Mouse (Mus musculus) kidney, embryonic 16.5 days (tissue): Measurements from ENCODE around the gene Retreg1. TPM values are rescaled to one million over a fixed set of nuclear protein-coding genes. Genes with fewer than 3 reads are reported as not detected.

Source experiments
- ATAC-seq: fragments of 200-750 bp; cut with Nextera tagmentation; 2 replicates; pipeline ENCODE4 v1.8.0; 2017; ENCODE audit warnings: moderate TSS enrichment; ENCODE audit not compliant: low FRiP score, low TSS enrichment
- H3K27ac ChIP-seq: fragments of 300-500 bp; sonication (generic); 2 replicates; pipeline ENCODE4 v1.5.1; 2014; ENCODE audit warnings: low read length
- H3K27me3 ChIP-seq: fragments of 300-500 bp; sonication (generic); 2 replicates; pipeline ENCODE4 v1.6.1; 2014; ENCODE audit warnings: low read length, control low read depth, mixed read lengths; ENCODE audit not compliant: insufficient read depth
- H3K36me3 ChIP-seq: fragments of 300-500 bp; sonication (generic); 2 replicates; pipeline ENCODE4 v1.6.1; 2014; ENCODE audit warnings: low read length, control low read depth, mixed read lengths; ENCODE audit not compliant: insufficient read depth
- H3K4me1 ChIP-seq: fragments of 300-500 bp; sonication (generic); 2 replicates; pipeline ENCODE4 v1.6.1; 2014; ENCODE audit warnings: low read length, control low read depth, mixed read lengths; ENCODE audit not compliant: insufficient read depth
- H3K4me2 ChIP-seq: fragments of 300-500 bp; sonication (generic); replicated peaks from 2 replicates; pipeline ENCODE4 v1.6.1; 2014; ENCODE audit warnings: low read depth, low read length
- H3K4me3 ChIP-seq: fragments of 300-500 bp; sonication (generic); 2 replicates; pipeline ENCODE4 v1.5.1; 2014; ENCODE audit warnings: mild to moderate bottlenecking, low read length
- H3K9ac ChIP-seq: fragments of 300-500 bp; sonication (generic); replicated peaks from 2 replicates; pipeline ENCODE4 v1.6.1; 2014; ENCODE audit warnings: low read length
- H3K9me3 ChIP-seq: fragments of 300-500 bp; sonication (generic); 2 replicates; pipeline ENCODE4 v1.6.1; 2016; ENCODE audit warnings: low read length, control low read depth
- WGBS: fragments of 180-500 bp; shearing (Covaris S2); extraction: QIAGEN DNeasy Blood & Tissue Kit; methylation state at CpG from one replicate; pipeline ENCODE4 v1.1.7; 2014; 5-methylcytosine and 5-hydroxymethylcytosine counted together
- polyA plus RNA-seq: library from polyadenylated mRNA; unstranded; fragments of >200 nt; fragmentation: Nextera tagmentation; extraction: Ambion mirVana; gene quantifications from 2 replicates; pipeline ENCODE4 v1.2.1, GENCODE M21; 2015

The Retreg1 gene
- polyA plus RNA-seq, 1 experiment from 2014 or later: 21.5 TPM

DNA sequence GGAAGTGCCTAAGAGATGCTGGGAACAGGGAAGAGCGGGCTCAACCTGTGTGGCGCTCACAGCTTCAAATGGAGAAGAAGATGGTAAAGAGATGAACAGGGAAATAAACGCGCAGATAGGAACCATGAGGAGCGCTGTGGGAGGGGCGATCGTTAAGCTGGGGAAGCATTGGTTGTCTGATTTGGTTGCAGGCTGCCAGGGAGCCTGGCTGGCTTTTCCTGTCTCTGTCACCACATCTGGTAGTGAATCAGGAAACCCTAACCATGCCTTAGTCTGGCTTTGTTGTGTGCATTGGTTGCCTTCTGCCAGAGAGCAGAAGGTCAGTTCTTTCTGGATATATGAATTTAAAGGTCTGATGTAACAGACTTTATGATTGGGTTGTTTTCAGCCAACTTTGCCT lies 28.5 kb downstream of the Retreg1 start:
- H3K4me3 ChIP-seq: no peak overlapping the region
- H3K36me3 ChIP-seq: no peaks in the 10 kb centered on the region
- H3K9me3 ChIP-seq: no peaks in the 10 kb centered on the region
- H3K27ac ChIP-seq: no peak overlapping the region
- no peak overlapping the region for H3K4me2 ChIP-seq
- H3K9ac ChIP-seq: no peak overlapping the region
- WGBS: 87% methylated on average over 7 of the region's 7 CpGs
- ATAC-seq: no peak
- H3K4me1 ChIP-seq: peaks cover 4% of the 10 kb centered on the region; the same call in 1 of the 2 replicates
- no peaks in the 10 kb centered on the region for H3K27me3 ChIP-seq

DNA sequence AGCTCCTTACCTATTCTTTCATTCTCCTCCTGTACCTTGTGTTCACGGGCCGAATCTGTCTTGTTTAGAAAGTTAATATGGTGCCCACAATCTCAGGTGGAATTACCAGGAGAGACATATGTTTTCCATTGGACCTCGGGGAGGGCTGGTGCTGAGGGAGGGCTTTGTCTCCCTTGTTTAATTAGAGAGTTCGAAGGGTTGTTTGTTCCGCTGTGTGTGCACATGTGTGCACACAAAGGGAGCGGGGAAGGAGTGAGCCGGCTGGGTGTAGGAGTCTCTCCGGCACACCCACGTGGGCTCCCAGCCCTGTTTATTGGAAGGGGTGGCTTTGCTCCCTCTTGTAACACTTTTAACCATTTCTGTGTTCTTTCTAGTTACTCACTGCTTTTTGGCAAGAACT lies 29.1 kb downstream of the Retreg1 start:
- no peaks in the 10 kb centered on the region for H3K36me3 ChIP-seq
- WGBS: 64% methylated on average over 9 of the region's 9 CpGs
- no peak overlapping the region for H3K9ac ChIP-seq
- no peaks in the 10 kb centered on the region for H3K27me3 ChIP-seq
- H3K27ac ChIP-seq: no peak overlapping the region
- no peak for ATAC-seq
- H3K4me2 ChIP-seq: no peak overlapping the region
- no peak overlapping the region for H3K4me3 ChIP-seq
- H3K9me3 ChIP-seq: no peaks in the 10 kb centered on the region
- peaks cover 10% of the 10 kb centered on the region; the same call in 1 of the 2 replicates for H3K4me1 ChIP-seq

DNA sequence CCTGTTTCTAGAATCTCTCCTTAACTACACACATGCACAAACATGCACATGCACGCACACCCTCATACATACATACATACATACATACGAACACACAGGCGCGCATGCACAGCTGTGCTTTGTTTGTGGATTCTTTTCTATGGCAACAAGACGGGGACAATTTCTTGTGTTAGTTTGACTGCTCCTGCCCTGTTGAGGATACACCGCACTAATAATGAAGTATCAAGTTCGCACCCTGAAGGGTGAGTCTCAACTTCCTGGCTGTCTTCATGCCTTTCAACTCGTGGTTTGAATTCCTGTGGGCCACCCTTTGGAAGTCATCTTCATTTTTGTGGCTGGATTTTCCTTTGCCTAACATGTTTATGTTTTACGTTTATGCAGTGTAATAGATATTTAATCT lies 29.7 kb downstream of the Retreg1 start:
- Histone ChIP-seq H3K9me3 (no peaks in the 10 kb centered on the region), H3K4me2 (no peak overlapping the region), H3K36me3 (no peaks in the 10 kb centered on the region), H3K27ac (no peak overlapping the region), H3K4me1 (peaks cover 16% of the 10 kb centered on the region; the same call in 1 of the 2 replicates), H3K9ac (no peak overlapping the region), H3K4me3 (no peak overlapping the region), H3K27me3 (no peaks in the 10 kb centered on the region)
- no peak for ATAC-seq
- WGBS: 80% methylated on average over 9 of the region's 9 CpGs

DNA sequence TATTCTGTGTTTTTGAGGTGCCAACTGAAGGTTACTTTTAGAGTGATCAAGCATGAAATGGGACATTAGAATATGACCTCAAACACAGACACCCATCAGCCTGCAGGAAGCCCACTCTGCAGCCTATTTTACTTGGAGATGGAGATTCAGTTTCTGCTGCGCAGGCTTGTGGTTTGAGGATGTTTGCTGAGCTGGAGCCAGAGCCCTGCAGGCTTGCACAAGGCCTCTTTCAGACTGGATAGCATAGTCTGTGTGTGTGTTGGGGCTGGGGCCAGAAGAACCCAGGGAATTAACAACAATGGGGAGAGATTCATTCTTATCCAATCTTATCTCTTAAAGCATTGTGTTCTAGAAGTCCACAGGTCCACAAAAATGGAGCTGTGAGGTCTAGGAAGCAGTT lies 30.6 kb downstream of the Retreg1 start:
- Histone ChIP-seq H3K9me3 (no peaks in the 10 kb centered on the region), H3K4me3 (no peak overlapping the region), H3K27ac (no peak overlapping the region), H3K4me1 (peaks cover 21% of the 10 kb centered on the region; the same call in 1 of the 2 replicates), H3K27me3 (no peaks in the 10 kb centered on the region), H3K36me3 (no peaks in the 10 kb centered on the region), H3K9ac (no peak overlapping the region), H3K4me2 (no peak overlapping the region)
- 81% methylated on average over 1 of the region's 1 CpGs for WGBS
- ATAC-seq: no peak

GRCm38 (mm10) chr15:25876601-25877161 lies 33.7 kb downstream of the Retreg1 start:
- Histone ChIP-seq H3K4me2 (no peak overlapping the region), H3K9ac (no peak overlapping the region), H3K9me3 (no peaks in the 10 kb centered on the region), H3K27me3 (no peaks in the 10 kb centered on the region), H3K27ac (peak overlapping the region; percentile 87), H3K36me3 (no peaks in the 10 kb centered on the region), H3K4me1 (peaks cover 25% of the 10 kb centered on the region; the same call in 1 of the 2 replicates), H3K4me3 (no peak overlapping the region)
- WGBS: 36% methylated on average over 15 of the region's 15 CpGs
- peak; percentile 96 for ATAC-seq

GRCm38 (mm10) chr15:25877798-25878197 lies 34.8 kb downstream of the Retreg1 start:
- H3K4me2 ChIP-seq: no peak overlapping the region
- ATAC-seq: no peak

GRCm38 (mm10) chr15:25879229-25879628 lies 36.2 kb downstream of the Retreg1 start:
- Histone ChIP-seq H3K4me2 (no peak overlapping the region), H3K36me3 (no peaks in the 10 kb centered on the region), H3K4me3 (no peak overlapping the region), H3K27me3 (no peaks in the 10 kb centered on the region), H3K9me3 (no peaks in the 10 kb centered on the region), H3K9ac (no peak overlapping the region), H3K4me1 (peaks cover 25% of the 10 kb centered on the region; the same call in 1 of the 2 replicates), H3K27ac (no peak overlapping the region)
- WGBS: 54% methylated on average over 6 of the region's 6 CpGs
- ATAC-seq: no peak

More at GRCm38 (mm10) chr15:25877798-25878197, 34.8 kb downstream of the Retreg1 start:
- Histone ChIP-seq H3K27me3 (no peaks in the 10 kb centered on the region), H3K9ac (no peak overlapping the region), H3K9me3 (no peaks in the 10 kb centered on the region), H3K27ac (peak overlapping the region; percentile 87), H3K4me1 (peaks cover 25% of the 10 kb centered on the region; the same call in 1 of the 2 replicates), H3K36me3 (no peaks in the 10 kb centered on the region), H3K4me3 (no peak overlapping the region)
- 67% methylated on average over 7 of the region's 7 CpGs for WGBS

GRCm38 (mm10) chr15:25880192-25880591 lies 37.2 kb downstream of the Retreg1 start:
- WGBS: 79% methylated on average over 5 of the region's 5 CpGs
- H3K4me3 ChIP-seq: no peak overlapping the region
- H3K36me3 ChIP-seq: no peaks in the 10 kb centered on the region
- H3K9ac ChIP-seq: no peak overlapping the region
- no peak overlapping the region for H3K4me2 ChIP-seq
- H3K27me3 ChIP-seq: no peaks in the 10 kb centered on the region
- no peak for ATAC-seq
- H3K27ac ChIP-seq: no peak overlapping the region
- H3K4me1 ChIP-seq: peaks cover 25% of the 10 kb centered on the region; the same call in 1 of the 2 replicates
- no peaks in the 10 kb centered on the region for H3K9me3 ChIP-seq

GRCm38 (mm10) chr15:25882002-25882401 lies 39.0 kb downstream of the Retreg1 start:
- no peak overlapping the region for H3K9ac ChIP-seq
- no peak overlapping the region for H3K27ac ChIP-seq
- no peak overlapping the region for H3K4me3 ChIP-seq
- H3K27me3 ChIP-seq: no peaks in the 10 kb centered on the region
- no peak for ATAC-seq
- H3K36me3 ChIP-seq: no peaks in the 10 kb centered on the region
- H3K4me1 ChIP-seq: peaks cover 16% of the 10 kb centered on the region; the same call in 1 of the 2 replicates
- no peaks in the 10 kb centered on the region for H3K9me3 ChIP-seq
- H3K4me2 ChIP-seq: no peak overlapping the region
- WGBS: 70% methylated on average over 4 of the region's 4 CpGs

DNA sequence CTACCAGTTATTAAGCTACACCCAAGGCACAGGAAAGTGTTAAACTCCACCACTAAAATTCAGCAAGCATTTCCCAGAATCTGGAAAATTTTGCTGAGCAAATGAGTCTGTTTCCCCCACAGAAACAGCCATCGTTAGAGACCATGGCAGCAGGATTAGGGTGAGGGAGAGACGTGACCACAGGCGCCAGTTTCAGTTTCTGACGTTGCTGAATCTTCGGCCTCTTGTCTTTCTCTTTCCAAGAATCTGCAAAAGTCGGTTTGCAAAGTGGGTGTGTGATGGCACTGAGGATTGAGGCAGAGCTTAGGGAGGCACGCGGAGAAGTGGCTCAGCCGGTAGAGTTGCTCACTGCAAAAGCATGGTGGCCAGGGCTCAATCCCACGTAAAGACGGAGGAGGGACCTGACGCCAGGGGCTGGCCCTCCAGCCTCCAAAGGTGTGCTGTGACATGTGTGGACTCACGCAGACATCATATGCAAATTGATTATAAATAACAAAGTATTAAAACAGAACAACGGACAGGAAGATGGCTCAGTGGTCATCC lies 41.5 kb downstream of the Retreg1 start:
- Histone ChIP-seq H3K9me3 (no peaks in the 10 kb centered on the region), H3K4me3 (no peak overlapping the region), H3K4me2 (no peak overlapping the region), H3K27me3 (no peaks in the 10 kb centered on the region), H3K27ac (no peak overlapping the region), H3K4me1 (no peaks in the 10 kb centered on the region), H3K9ac (0 out of 2 replicates have a peak overlapping the region, but pooled peaks have one; percentile 22), H3K36me3 (no peaks in the 10 kb centered on the region)
- no peak for ATAC-seq
- WGBS: 81% methylated on average over 14 of the region's 14 CpGs
